Mouse (Mus musculus): ENCODE results near the gene Eif4a1. TPM values are rescaled to one million over a fixed set of nuclear protein-coding genes. Genes with fewer than 3 reads are reported as not detected.

Eif4a1 gene
- total RNA-seq, 2 experiments from 2014 or later = 369 to 381 TPM

- peak; percentile 93 to 96 for DNase-seq (ENCODE audit: extremely low spot score in 1 of 2, low spot score in 1 of 2)
These were observed 9.3 kb upstream of the Eif4a1 start, which contains the start of gene Senp3 for GRCm38 (mm10) chr11:69681314-69682208. Gene Senp3, minus strand, starts transcription at chr11:69682084.

GRCm38 (mm10) chr11:69680136-69680855 is 8.1 kb upstream of the Eif4a1 start:
- DNase-seq (ENCODE audit: extremely low spot score in 1 of 2, low spot score in 1 of 2) = no peak

GRCm38 (mm10) chr11:69679144-69679543 is 6.9 kb upstream of the Eif4a1 start:
- no peak for DNase-seq (ENCODE audit: extremely low spot score in 1 of 2, low spot score in 1 of 2)

- no peak for DNase-seq (ENCODE audit: extremely low spot score in 1 of 2, low spot score in 1 of 2)
These were observed 498 bp downstream of the Eif4a1 start for GRCm38 (mm10) chr11:69671726-69672124.

GRCm38 (mm10) chr11:69670786-69671725 is 1.2 kb downstream of the Eif4a1 start:
- peak; percentile 88 to 91 for DNase-seq (ENCODE audit: extremely low spot score in 1 of 2, low spot score in 1 of 2)

GRCm38 (mm10) chr11:69666665-69667005 is 5.6 kb downstream of the Eif4a1 start:
- DNase-seq (ENCODE audit: extremely low spot score in 1 of 2, low spot score in 1 of 2) = no peak

GRCm38 (mm10) chr11:69665961-69666664 is 6.1 kb downstream of the Eif4a1 start, which contains the start of gene Cd68:
Gene Cd68, minus strand, starts transcription at chr11:69666153.
- DNase-seq (ENCODE audit: extremely low spot score in 1 of 2, low spot score in 1 of 2) = peak in 1 of 2 experiments; percentile 44

GRCm38 (mm10) chr11:69665457-69665960 is 6.7 kb downstream of the Eif4a1 start:
- no peak for DNase-seq (ENCODE audit: extremely low spot score in 1 of 2, low spot score in 1 of 2)

- no peak for DNase-seq (ENCODE audit: extremely low spot score in 1 of 2, low spot score in 1 of 2)
These were observed 7.4 kb downstream of the Eif4a1 start for GRCm38 (mm10) chr11:69664841-69665240.

GRCm38 (mm10) chr11:69663795-69664194 is 8.4 kb downstream of the Eif4a1 start:
- no peak for DNase-seq (ENCODE audit: extremely low spot score in 1 of 2, low spot score in 1 of 2)

- no peak for DNase-seq (ENCODE audit: extremely low spot score in 1 of 2, low spot score in 1 of 2)
These were observed 9.1 kb downstream of the Eif4a1 start for GRCm38 (mm10) chr11:69662967-69663671.

GRCm38 (mm10) chr11:69662213-69662966 is 9.8 kb downstream of the Eif4a1 start, which contains the start of gene Mpdu1:
Gene Mpdu1, minus strand, starts transcription at chr11:69662642.
- peak; percentile 82 to 88 for DNase-seq (ENCODE audit: extremely low spot score in 1 of 2, low spot score in 1 of 2)

- DNase-seq (ENCODE audit: extremely low spot score in 1 of 2, low spot score in 1 of 2) = no peak
These were observed 10.9 kb downstream of the Eif4a1 start for GRCm38 (mm10) chr11:69661221-69661881.

- DNase-seq (ENCODE audit: extremely low spot score in 1 of 2, low spot score in 1 of 2) = no peak
These were observed 14.8 kb downstream of the Eif4a1 start for GRCm38 (mm10) chr11:69657462-69657881.

- DNase-seq (ENCODE audit: extremely low spot score in 1 of 2, low spot score in 1 of 2) = peak in 1 of 2 experiments; percentile 51
These were observed 15.4 kb downstream of the Eif4a1 start for GRCm38 (mm10) chr11:69656617-69657461.

GRCm38 (mm10) chr11:69656065-69656455 is 16.2 kb downstream of the Eif4a1 start:
- no peak for DNase-seq (ENCODE audit: extremely low spot score in 1 of 2, low spot score in 1 of 2)

Data from layer of hippocampus, postnatal 25 days (tissue).